Mouse (Mus musculus) liver, embryonic 13.5 days (tissue): ENCODE results near the gene Galnt2. TPM values are rescaled to one million over a fixed set of nuclear protein-coding genes. Genes with fewer than 3 reads are reported as not detected.

Experiments used
- ATAC-seq: fragments of 200-750 bp; cut with Nextera tagmentation; 2 replicates; pipeline ENCODE4 v1.8.0; 2017; ENCODE audit warnings: low read depth, mild to moderate bottlenecking, moderate number of reproducible peaks, moderate library complexity
- DNase-seq: peaks from one replicate; pipeline ENCODE4 v3.0.0; 2022
- H3K27ac ChIP-seq: fragments of 300-500 bp; sonication (generic); 2 replicates; pipeline ENCODE4 v1.5.1; 2015; ENCODE audit warnings: moderate library complexity, mild to moderate bottlenecking, inconsistent platforms
- H3K27me3 ChIP-seq: fragments of 300-500 bp; sonication (generic); 2 replicates; pipeline ENCODE4 v1.6.1; 2015; ENCODE audit warnings: mild to moderate bottlenecking, inconsistent platforms
- H3K36me3 ChIP-seq: fragments of 300-500 bp; sonication (generic); 2 replicates; pipeline ENCODE4 v1.6.1; 2015; ENCODE audit warnings: mild to moderate bottlenecking, inconsistent platforms
- H3K4me1 ChIP-seq: fragments of 300-500 bp; sonication (generic); replicated peaks from 2 replicates; pipeline ENCODE4 v1.6.1; 2015; ENCODE audit warnings: inconsistent platforms
- H3K4me2 ChIP-seq: fragments of 300-500 bp; sonication (generic); 2 replicates; pipeline ENCODE4 v1.6.1; 2015; ENCODE audit warnings: inconsistent platforms, mild to moderate bottlenecking, moderate library complexity
- H3K4me3 ChIP-seq: fragments of 300-500 bp; sonication (generic); replicated peaks from 2 replicates; pipeline ENCODE4 v1.5.1; 2015; ENCODE audit warnings: mild to moderate bottlenecking, inconsistent platforms
- H3K9ac ChIP-seq: fragments of 300-500 bp; sonication (generic); 2 replicates; pipeline ENCODE4 v1.6.1; 2015; ENCODE audit warnings: mild to moderate bottlenecking, inconsistent platforms
- H3K9me3 ChIP-seq: fragments of 300-500 bp; sonication (generic); replicated peaks from 2 replicates; pipeline ENCODE4 v1.6.1; 2016; ENCODE audit warnings: inconsistent platforms
- WGBS: fragments of 180-500 bp; shearing (Covaris S2); methylation state at CpG from one replicate; pipeline ENCODE4 v1.1.7; 2015; ENCODE audit not compliant: insufficient replicate concordance; 5-methylcytosine and 5-hydroxymethylcytosine counted together
- polyA plus RNA-seq: library from polyadenylated mRNA; unstranded; fragments of >200 nt; fragmentation: Nextera tagmentation; extraction: Ambion mirVana; gene quantifications from 2 replicates; pipeline ENCODE4 v1.2.1, GENCODE M21; 2015

The Galnt2 gene
- polyA plus RNA-seq, 1 experiment from 2014 or later = 20.5 TPM

DNA sequence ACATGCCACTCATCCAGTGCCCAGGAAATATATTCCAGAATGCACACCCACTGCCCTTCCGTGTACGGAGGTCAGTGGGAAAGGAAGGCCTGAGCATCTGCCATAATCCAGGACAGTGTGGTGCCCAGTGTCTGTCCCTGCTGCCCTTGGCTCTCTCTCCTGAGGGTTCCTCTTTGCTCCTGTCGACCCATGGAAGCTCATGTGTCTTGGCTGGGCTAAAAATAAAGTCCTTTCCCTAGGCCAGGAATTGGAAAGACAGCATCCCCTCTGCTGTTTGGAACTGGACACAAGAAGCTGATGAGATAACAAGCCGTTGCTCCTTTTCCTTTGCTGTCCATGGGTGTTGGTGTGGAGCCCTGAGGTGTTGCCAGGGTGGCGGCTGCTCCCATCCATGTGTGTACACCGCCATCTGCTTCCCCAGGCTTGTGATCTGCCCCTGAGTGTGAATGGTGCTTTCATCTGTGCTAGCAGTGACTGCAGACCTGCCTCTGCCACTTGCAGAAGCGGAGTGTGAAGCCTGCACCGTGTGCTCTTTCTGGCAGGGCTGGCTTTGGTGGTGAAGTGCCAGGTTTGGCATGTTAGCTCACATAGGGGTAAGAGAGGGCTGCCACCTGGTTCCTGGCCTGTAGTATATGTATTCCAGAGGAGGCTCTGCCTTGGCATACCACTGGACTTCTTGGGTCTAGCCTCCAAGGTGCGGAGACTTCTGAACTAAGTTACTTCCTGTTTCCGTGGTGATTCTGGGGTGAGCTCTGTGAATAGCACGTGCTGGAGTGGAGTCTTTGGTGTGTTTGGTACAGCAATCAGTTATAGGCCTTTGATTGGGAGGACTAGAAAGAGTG is 50.7 kb downstream of the Galnt2 start:
- peaks cover 78% of the 10 kb centered on the region for H3K4me1 ChIP-seq
- H3K4me2 ChIP-seq = no peak overlapping the region
- no peaks in the 10 kb centered on the region for H3K27me3 ChIP-seq
- 58% methylated on average over 11 of the region's 11 CpGs for WGBS
- DNase-seq = no peak
- H3K27ac ChIP-seq = no peak overlapping the region
- no peak overlapping the region for H3K4me3 ChIP-seq
- H3K36me3 ChIP-seq = no peaks in the 10 kb centered on the region
- no peak overlapping the region for H3K9ac ChIP-seq
- no peaks in the 10 kb centered on the region for H3K9me3 ChIP-seq
- no peak for ATAC-seq

DNA sequence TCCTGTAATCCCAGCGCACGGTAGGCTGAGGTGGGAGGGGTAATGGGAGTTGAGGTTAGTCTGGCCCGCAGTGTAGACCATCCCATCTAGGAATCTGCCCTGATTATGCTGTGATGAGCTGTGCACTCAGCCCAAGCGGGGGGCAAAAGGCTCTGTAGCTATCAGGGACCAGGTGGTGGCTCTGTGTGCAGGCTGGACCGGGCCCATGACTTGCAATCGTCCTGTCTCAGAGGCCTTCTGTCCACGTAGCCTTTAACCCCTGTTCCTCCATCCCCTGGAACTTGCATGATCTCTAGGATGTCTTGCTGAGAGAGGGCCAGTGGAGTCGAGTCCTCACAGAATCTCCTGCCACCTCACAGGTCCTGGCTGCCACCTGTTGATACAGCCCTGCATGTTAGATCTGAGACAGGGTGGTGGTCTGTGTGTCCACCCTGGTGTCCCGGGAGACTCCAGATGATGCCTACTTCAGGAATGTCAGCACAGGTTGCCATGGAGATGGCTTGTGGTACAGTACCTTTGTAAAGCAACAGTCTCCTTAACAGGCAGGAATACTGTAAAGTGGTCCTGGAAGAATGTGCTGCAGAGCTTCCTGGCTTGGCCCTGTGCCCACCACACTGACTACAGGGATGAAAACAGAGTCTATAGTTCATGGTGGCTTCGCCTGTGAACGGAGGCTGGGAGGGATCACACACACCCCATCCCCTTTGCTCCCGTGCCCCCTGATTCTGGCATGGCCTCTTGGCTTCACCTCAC is 51.9 kb downstream of the Galnt2 start:
- no peak overlapping the region for H3K27ac ChIP-seq
- H3K4me1 ChIP-seq = peaks cover 71% of the 10 kb centered on the region

DNA sequence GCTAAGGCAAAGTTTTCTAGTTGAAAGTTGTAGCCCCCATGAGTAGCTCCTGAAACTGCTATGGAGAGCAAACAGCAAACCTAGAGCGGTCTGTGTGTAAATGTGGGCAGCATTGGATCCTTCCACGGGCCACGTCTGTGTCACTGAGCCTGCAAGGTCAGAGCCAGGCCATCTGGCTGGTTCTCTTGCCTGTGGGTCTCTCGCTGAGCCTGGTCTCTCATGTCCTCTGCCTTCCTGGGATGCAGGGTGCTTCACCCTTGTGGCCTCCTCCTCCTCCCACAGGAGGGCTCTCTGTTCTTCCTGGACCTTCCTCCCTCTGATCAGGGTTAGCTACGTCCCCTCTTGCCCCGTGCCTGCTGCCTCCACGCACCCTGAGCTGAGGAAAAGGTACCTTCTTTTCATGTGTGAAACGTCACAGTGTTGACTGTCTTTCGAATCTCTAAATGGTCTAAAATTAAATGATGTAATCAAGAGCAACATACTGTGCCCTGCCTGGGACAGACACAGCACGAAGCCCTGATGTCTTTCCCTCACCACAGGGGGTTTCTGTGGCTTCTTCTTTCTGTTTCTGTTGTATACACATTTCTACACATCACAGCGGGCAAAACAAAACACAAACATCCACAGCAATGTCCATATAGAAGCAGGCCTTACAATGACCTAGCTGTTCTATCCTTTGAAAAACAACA is 52.6 kb downstream of the Galnt2 start:
- Histone ChIP-seq H3K27me3 (no peaks in the 10 kb centered on the region), H3K9me3 (no peaks in the 10 kb centered on the region), H3K27ac (no peak overlapping the region), H3K4me2 (no peak overlapping the region), H3K9ac (no peak overlapping the region), H3K4me1 (peaks cover 64% of the 10 kb centered on the region), H3K36me3 (no peaks in the 10 kb centered on the region), H3K4me3 (no peak overlapping the region)
- ATAC-seq = no peak
- DNase-seq = no peak
- 63% methylated on average over 11 of the region's 11 CpGs for WGBS

More for the DNA sequence above, 51.9 kb downstream of the Galnt2 start:
- H3K4me2 ChIP-seq = no peak overlapping the region
- DNase-seq = no peak
- H3K9ac ChIP-seq = no peak overlapping the region
- H3K4me3 ChIP-seq = no peak overlapping the region
- ATAC-seq = no peak
- no peaks in the 10 kb centered on the region for H3K27me3 ChIP-seq
- 70% methylated on average over 12 of the region's 12 CpGs for WGBS
- no peaks in the 10 kb centered on the region for H3K36me3 ChIP-seq
- H3K9me3 ChIP-seq = no peaks in the 10 kb centered on the region

DNA sequence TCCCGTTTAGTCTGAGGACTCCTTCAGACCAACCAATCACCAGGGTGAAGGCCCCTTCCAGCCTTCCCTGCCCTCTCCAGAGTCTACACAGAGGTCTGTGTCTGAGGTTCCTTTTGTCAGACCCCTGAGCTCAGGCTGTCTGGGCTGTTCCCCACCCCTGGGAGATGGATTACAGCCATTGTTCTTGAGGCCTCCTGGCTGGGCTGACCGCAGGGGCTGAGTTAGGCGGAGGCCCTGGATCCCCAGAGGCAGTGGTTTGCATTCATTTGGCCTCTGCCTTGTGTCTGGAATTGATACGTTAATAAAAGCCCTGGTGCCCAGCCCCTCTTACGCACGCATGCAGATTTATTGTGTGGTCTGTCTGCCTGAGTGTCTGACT is 53.1 kb downstream of the Galnt2 start:
- H3K4me2 ChIP-seq = no peak overlapping the region
- peaks cover 61% of the 10 kb centered on the region for H3K4me1 ChIP-seq
- H3K9ac ChIP-seq = no peak overlapping the region
- H3K27ac ChIP-seq = no peak overlapping the region
- ATAC-seq (no peak), DNase-seq (no peak)
- H3K4me3 ChIP-seq = no peak overlapping the region
- WGBS = 46% methylated on average over 6 of the region's 6 CpGs
- no peaks in the 10 kb centered on the region for H3K9me3 ChIP-seq
- H3K27me3 ChIP-seq = no peaks in the 10 kb centered on the region
- H3K36me3 ChIP-seq = no peaks in the 10 kb centered on the region

DNA sequence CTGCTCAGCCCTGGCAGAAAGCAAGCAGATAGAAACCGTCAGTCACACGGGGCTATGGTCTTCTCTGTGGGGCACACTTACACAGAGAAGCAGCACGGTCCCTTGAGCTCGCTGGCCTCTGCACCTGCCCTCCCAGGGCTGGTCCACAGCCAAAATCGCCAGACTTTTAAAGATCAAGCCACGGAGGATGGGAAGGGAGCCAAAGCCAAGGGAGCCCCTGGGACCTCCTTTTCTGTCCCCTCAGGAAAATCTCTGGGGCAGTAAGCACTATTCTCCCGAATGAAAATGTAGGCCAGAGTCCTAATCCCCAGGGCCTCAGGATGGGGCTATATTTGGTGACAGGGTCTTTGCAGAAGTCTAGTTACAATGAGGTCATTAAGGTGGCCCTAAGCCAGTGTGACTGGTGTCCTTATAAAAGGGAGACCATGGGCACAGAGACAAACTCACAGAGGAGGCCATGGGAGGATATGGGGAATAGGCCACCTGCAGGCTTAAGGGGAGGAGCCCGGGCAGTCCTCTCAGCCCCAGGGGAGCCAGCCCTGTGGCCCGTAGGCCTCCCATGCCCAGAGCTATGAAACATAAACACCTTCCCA is 53.9 kb downstream of the Galnt2 start:
- DNase-seq (no peak), ATAC-seq (no peak)
- Histone ChIP-seq H3K27ac (no peak overlapping the region), H3K9me3 (no peaks in the 10 kb centered on the region), H3K4me1 (peaks cover 53% of the 10 kb centered on the region), H3K9ac (no peak overlapping the region), H3K36me3 (no peaks in the 10 kb centered on the region), H3K4me3 (no peak overlapping the region), H3K4me2 (no peak overlapping the region), H3K27me3 (no peaks in the 10 kb centered on the region)
- 69% methylated on average over 9 of the region's 9 CpGs for WGBS

DNA sequence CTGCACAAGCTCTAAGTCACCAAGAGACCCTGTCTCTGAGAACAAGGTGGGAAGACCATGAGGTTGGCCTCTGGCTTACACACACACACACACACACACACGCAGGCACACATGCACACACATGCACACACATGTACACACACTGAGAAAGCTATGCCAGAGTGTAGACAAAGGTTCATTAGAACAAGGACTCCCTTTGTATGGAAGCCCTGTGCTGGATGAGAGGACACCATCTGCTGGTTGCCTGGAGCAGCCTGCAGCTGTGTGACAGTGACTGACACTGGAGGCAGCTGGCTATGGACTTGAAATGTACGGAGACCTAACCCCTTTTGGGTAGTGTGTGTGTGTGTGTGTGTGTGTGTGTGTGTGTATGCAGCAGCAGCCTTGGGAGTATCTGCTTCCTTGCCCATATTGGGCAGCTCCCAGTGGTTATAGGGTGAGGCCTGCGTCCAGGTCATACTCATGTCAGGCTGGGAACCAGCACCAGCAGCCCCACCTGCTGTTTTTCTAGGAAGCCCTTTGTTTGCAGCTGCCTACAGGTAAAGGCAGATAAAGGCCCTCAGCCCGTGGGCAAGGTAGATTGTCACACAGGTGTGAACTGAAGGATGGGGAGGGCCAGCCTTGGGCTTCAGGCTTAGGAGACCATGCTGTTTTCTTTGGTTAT is 55.4 kb downstream of the Galnt2 start:
- peak; percentile 16; the same call in 1 of the 2 replicates for ATAC-seq
- H3K9ac ChIP-seq = no peak overlapping the region

DNA sequence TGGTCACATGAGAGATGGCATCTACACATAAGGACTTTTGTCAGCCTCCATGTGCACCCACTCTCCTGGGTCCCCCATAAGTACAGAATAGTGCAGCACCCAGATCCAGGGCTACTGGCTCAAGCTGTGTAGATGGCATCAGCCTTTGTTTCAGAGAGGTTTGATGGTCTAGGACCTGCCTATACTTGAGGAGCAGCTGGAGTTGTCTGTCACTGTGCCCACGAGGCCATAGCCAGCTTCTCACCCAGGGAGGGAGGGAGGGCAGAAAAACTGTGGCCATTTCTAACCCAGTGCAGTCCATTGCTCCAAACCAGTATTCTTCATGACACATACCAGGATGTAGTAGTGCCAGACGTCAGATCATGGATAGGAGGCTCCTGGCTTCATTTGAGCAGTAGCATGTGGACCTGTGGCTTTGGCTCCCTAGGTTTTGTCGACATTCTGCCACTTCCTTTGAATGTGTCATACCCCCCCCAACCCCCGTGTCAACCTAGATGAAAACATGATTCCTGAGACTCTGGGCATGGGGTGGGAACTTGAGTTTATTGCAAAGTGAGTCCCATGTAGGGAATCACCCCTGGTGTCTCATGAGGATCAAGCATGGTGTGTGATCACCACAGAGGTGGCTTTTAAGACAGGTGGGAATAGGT is 57.1 kb downstream of the Galnt2 start:
- Histone ChIP-seq H3K9me3 (no peaks in the 10 kb centered on the region), H3K36me3 (no peaks in the 10 kb centered on the region), H3K27me3 (no peaks in the 10 kb centered on the region), H3K27ac (no peak overlapping the region), H3K4me3 (no peak overlapping the region), H3K9ac (no peak overlapping the region), H3K4me1 (peaks cover 44% of the 10 kb centered on the region), H3K4me2 (no peak overlapping the region)
- WGBS = 44% methylated on average over 4 of the region's 4 CpGs
- DNase-seq = no peak
- no peak for ATAC-seq

More for the DNA sequence above, 55.4 kb downstream of the Galnt2 start:
- DNase-seq = no peak
- 62% methylated on average over 4 of the region's 4 CpGs for WGBS
- Histone ChIP-seq H3K4me3 (no peak overlapping the region), H3K9me3 (no peaks in the 10 kb centered on the region), H3K27ac (no peak overlapping the region), H3K4me2 (no peak overlapping the region), H3K4me1 (peaks cover 48% of the 10 kb centered on the region), H3K27me3 (no peaks in the 10 kb centered on the region), H3K36me3 (no peaks in the 10 kb centered on the region)

DNA sequence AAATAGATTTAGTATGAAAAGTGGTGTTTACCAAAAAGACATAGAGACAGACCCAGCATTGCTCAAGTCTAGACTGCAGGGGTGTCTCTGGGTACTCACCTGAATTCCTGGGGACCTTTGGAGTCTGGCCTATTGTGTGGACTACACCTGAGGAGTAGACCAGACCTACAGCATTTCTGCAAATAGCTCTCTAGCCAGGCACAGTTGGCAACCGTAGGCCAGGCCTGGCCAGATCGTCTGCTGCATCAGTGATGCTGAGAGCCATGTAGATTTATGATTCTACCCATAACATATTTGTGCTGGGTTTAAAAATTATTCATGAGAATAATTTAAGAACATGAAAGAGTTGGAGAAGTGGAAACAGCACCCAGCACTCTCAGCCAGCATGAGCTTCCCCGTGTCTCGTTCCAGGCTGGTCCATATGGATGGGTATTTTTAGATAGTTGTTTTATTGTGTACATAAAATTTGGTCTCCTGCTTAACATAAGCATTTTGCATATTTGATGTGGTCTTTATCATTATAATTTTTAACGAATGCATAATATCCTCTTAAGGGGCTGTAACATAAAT is 58.4 kb downstream of the Galnt2 start:
- Histone ChIP-seq H3K36me3 (no peaks in the 10 kb centered on the region), H3K27ac (no peak overlapping the region), H3K9ac (no peak overlapping the region), H3K4me2 (no peak overlapping the region), H3K4me1 (peaks cover 44% of the 10 kb centered on the region), H3K9me3 (no peaks in the 10 kb centered on the region), H3K4me3 (no peak overlapping the region), H3K27me3 (no peaks in the 10 kb centered on the region)
- DNase-seq (no peak), ATAC-seq (no peak)
- WGBS = 76% methylated on average over 5 of the region's 5 CpGs

DNA sequence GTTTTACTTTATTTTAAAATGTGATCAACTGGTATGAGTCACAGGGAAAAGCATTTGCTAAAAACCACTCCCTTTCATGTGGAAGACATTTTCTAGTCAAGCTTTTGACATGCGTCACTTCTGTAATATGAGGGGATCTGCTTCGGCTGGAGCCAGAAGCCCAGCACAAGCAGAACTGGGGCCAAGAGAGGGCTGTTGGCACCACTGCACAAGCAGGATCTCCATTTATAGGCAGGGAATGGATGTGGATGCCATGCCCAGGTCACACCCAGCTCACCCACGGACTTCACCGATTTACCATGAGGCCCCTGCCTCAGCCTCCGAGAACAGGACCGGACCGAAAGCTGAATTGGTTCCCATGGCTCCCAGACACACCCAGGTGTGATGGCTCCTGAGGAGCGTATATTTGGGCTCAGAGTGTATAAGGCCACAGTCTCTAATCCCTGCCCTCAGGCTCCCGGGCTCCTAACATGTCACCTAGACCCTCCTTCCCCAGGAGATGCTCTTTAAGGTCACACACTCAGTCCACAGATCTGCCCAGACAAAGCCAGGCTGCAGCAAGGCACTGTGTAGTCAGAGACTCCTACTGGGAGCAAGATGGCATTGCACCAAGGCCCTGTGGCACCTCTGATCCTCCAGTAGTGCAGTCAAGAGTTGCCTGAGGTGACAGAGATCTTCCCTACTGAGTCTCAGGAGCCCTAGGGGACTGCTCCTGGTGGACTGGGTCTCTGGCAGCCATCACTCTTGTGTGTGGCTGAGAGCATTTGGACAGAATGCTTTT is 59.9 kb downstream of the Galnt2 start:
- ATAC-seq = no peak
- no peak for DNase-seq
- H3K9me3 ChIP-seq = no peaks in the 10 kb centered on the region
- H3K4me3 ChIP-seq = no peak overlapping the region
- H3K27ac ChIP-seq = no peak overlapping the region
- no peaks in the 10 kb centered on the region for H3K27me3 ChIP-seq
- peaks cover 6% of the 10 kb centered on the region; the same call in 1 of the 2 replicates for H3K36me3 ChIP-seq
- WGBS = 81% methylated on average over 9 of the region's 9 CpGs
- H3K9ac ChIP-seq = no peak overlapping the region
- no peak overlapping the region for H3K4me2 ChIP-seq
- H3K4me1 ChIP-seq = peaks cover 51% of the 10 kb centered on the region

DNA sequence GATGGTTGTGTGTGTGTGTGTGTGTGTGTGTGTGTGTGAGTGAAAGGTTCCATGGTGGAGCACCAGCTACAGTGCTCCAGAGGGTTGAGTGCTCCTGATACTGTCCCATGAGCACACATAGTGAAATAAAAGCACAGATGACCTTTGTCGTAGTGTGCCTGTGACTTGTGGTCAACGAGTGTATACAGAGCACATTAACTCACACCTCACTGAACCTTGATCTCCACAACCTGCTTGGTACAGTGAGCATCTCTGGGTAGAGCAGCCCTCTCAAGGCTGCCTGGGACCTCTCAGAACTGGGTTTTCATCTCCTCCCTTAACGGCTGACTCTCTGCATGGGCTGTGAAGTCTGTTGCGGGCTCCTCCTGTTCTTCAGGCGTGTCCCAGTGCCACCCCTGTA is 60.5 kb downstream of the Galnt2 start:
- DNase-seq (no peak), ATAC-seq (no peak)
- Histone ChIP-seq H3K4me1 (peaks cover 48% of the 10 kb centered on the region), H3K9ac (no peak overlapping the region), H3K9me3 (no peaks in the 10 kb centered on the region), H3K27ac (no peak overlapping the region), H3K4me3 (no peak overlapping the region), H3K4me2 (no peak overlapping the region), H3K36me3 (peaks cover 6% of the 10 kb centered on the region; the same call in 1 of the 2 replicates), H3K27me3 (no peaks in the 10 kb centered on the region)
- 80% methylated on average over 5 of the region's 5 CpGs for WGBS
